Mouse (Mus musculus) heart, embryonic 14.5 days (tissue): Measurements from ENCODE around the gene Tdrkh. TPM values are rescaled to one million over a fixed set of nuclear protein-coding genes. Genes with fewer than 3 reads are reported as not detected.

Experiments used
- ATAC-seq: fragments of 200-750 bp; cut with Nextera tagmentation; 2 replicates; pipeline ENCODE4 v1.8.0; 2017; ENCODE audit warnings: low read depth, moderate TSS enrichment; ENCODE audit not compliant: insufficient number of reproducible peaks, insufficient read depth, low FRiP score
- H3K27ac ChIP-seq, 2 experiments: fragments of 200-500 bp in 1 of 2; fragments of 300-500 bp in 1 of 2; sonication (generic) in 1 of 2; replicated peaks in 1 of 2; 2 replicates each; pipeline ENCODE4 v1.5.1; 2012 to 2014; ENCODE audit warnings: low read depth in 2 of 2, low read length in 2 of 2, control low read depth in 1 of 2, mild to moderate bottlenecking in 1 of 2, mixed read lengths in 1 of 2; ENCODE audit not compliant: control insufficient read depth in 1 of 2, insufficient read depth in 1 of 2
- H3K27me3 ChIP-seq: fragments of 300-500 bp; sonication (generic); 2 replicates; pipeline ENCODE4 v1.6.1; 2014; ENCODE audit warnings: mild to moderate bottlenecking, low read length, control low read depth; ENCODE audit not compliant: control insufficient read depth, insufficient read depth
- H3K36me3 ChIP-seq: fragments of 300-500 bp; sonication (generic); 2 replicates; pipeline ENCODE4 v1.6.1; 2014; ENCODE audit warnings: mild to moderate bottlenecking, control low read depth, low read length, mixed read lengths; ENCODE audit not compliant: control insufficient read depth, insufficient read depth
- H3K4me1 ChIP-seq, 2 experiments: fragments of 200-500 bp in 1 of 2; fragments of 300-500 bp in 1 of 2; sonication (generic) in 1 of 2; 2 replicates each; pipeline ENCODE4 v1.6.1; 2012 to 2014; ENCODE audit warnings: low read length in 2 of 2, control low read depth in 1 of 2, mixed read lengths in 1 of 2; ENCODE audit not compliant: control insufficient read depth in 2 of 2, insufficient read depth in 2 of 2
- H3K4me2 ChIP-seq: fragments of 300-500 bp; sonication (generic); 2 replicates; pipeline ENCODE4 v1.6.1; 2014; ENCODE audit warnings: mild to moderate bottlenecking, low read length
- H3K4me3 ChIP-seq, 2 experiments: fragments of 200-500 bp in 1 of 2; fragments of 300-500 bp in 1 of 2; sonication (generic) in 1 of 2; 2 replicates each; pipeline ENCODE4 v1.5.1; 2012 to 2014; ENCODE audit warnings: low read length in 2 of 2, mild to moderate bottlenecking in 2 of 2, control low read depth in 1 of 2, low read depth in 1 of 2, moderate library complexity in 1 of 2; ENCODE audit not compliant: control insufficient read depth in 1 of 2, insufficient read depth in 1 of 2
- H3K9ac ChIP-seq: fragments of 300-500 bp; sonication (generic); 2 replicates; pipeline ENCODE4 v1.6.1; 2014; ENCODE audit warnings: mild to moderate bottlenecking, low read length
- H3K9me3 ChIP-seq: fragments of 300-500 bp; sonication (generic); 2 replicates; pipeline ENCODE4 v1.6.1; 2016; ENCODE audit warnings: low read length, control low read depth; ENCODE audit not compliant: control insufficient read depth
- WGBS: fragments of 180-500 bp; shearing (Covaris S2); extraction: QIAGEN DNeasy Blood & Tissue Kit; methylation state at CpG from one replicate; pipeline ENCODE4 v1.1.7; 2014; 5-methylcytosine and 5-hydroxymethylcytosine counted together
- polyA plus RNA-seq: library from polyadenylated mRNA; unstranded; fragments of >200 nt; fragmentation: Nextera tagmentation; extraction: Ambion mirVana; gene quantifications from 2 replicates; pipeline ENCODE4 v1.2.1, GENCODE M21; 2014

Gene Tdrkh
- polyA plus RNA-seq, 1 experiment from 2014 or later, result 8.8 TPM

- no peak overlapping the region for H3K9ac ChIP-seq
These were observed 44.0 kb downstream of the Tdrkh start for GRCm38 (mm10) chr3:94457055-94457454.

GRCm38 (mm10) chr3:94459834-94460233 lies 46.8 kb downstream of the Tdrkh start:
- Histone ChIP-seq H3K4me3 (no peak overlapping the region), H3K9ac (no peak overlapping the region), H3K27ac (no peak overlapping the region), H3K36me3 (no peaks in the 10 kb centered on the region), H3K4me2 (no peak overlapping the region), H3K9me3 (0 out of 2 replicates have a peak, but pooled peaks cover 4% of the 10 kb centered on the region), H3K4me1 (peaks cover 0 to 3% of the 10 kb centered on the region in 2 experiments; a peak in 1 of 4 replicates), H3K27me3 (no peaks in the 10 kb centered on the region)
- WGBS, result 86% methylated on average over 2 of the region's 2 CpGs
- ATAC-seq, result no peak

More at GRCm38 (mm10) chr3:94457055-94457454, 44.0 kb downstream of the Tdrkh start:
- Histone ChIP-seq H3K4me1 (no peaks in the 10 kb centered on the region), H3K36me3 (no peaks in the 10 kb centered on the region), H3K4me2 (peak overlapping the region; percentile 61), H3K27me3 (no peaks in the 10 kb centered on the region), H3K27ac (no peak overlapping the region), H3K9me3 (0 out of 2 replicates have a peak, but pooled peaks cover 4% of the 10 kb centered on the region), H3K4me3 (no peak overlapping the region)
- WGBS, result 73% methylated on average over 3 of the region's 3 CpGs
- ATAC-seq, result no peak

DNA sequence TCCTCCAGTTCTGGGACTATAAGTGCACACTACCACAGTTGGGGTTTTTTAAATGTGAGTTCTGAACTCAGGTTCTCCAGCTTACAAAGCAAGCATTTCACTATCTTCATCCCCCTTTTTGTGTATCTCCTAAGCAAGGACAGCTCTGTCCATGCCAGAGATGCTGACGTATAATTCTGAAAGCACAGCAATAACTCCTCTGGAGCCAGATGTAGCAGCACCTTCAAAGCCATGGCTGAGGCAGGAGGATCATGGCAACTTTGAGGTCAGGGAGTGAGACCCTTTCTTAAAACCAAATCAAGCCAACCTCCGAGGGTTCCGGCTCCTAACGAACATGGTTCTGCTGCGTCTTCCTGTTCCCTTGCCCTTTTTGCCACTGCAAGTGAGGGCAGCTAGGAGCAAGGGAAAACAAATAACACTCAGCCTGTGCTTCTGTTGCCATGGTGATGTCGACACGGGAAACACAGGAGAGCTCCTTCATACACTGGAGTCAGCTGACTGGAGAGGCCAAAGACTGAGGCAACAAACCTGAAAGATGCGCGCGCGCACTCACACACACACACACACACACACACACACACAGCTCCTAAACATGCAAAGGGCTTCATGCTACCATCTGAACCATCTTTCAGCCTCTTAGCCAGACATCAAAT lies 51.0 kb downstream of the Tdrkh start:
- Histone ChIP-seq H3K36me3 (no peaks in the 10 kb centered on the region), H3K4me3 (no peak overlapping the region), H3K27ac (no peak overlapping the region), H3K4me1 (peaks cover 0 to 3% of the 10 kb centered on the region in 2 experiments; a peak in 1 of 4 replicates), H3K9me3 (0 out of 2 replicates have a peak, but pooled peaks cover under 1% of the 10 kb centered on the region), H3K27me3 (no peaks in the 10 kb centered on the region), H3K9ac (no peak overlapping the region), H3K4me2 (no peak overlapping the region)
- 51% methylated on average over 11 of the region's 11 CpGs for WGBS
- no peak for ATAC-seq

- 77% methylated on average over 13 of the region's 13 CpGs for WGBS
- Histone ChIP-seq H3K9ac (no peak overlapping the region), H3K4me3 (no peak overlapping the region), H3K4me1 (peaks cover 0 to 3% of the 10 kb centered on the region in 2 experiments; a peak in 1 of 4 replicates), H3K36me3 (no peaks in the 10 kb centered on the region), H3K27ac (no peak overlapping the region), H3K9me3 (no peaks in the 10 kb centered on the region), H3K27me3 (no peaks in the 10 kb centered on the region), H3K4me2 (no peak overlapping the region)
- no peak for ATAC-seq
These were observed 52.8 kb downstream of the Tdrkh start for GRCm38 (mm10) chr3:94465632-94466430.

GRCm38 (mm10) chr3:94468931-94469330 lies 55.9 kb downstream of the Tdrkh start:
- Histone ChIP-seq H3K36me3 (no peaks in the 10 kb centered on the region), H3K4me3 (no peak overlapping the region), H3K27ac (no peak overlapping the region), H3K9me3 (no peaks in the 10 kb centered on the region), H3K9ac (no peak overlapping the region), H3K4me1 (peaks cover 17 to 18% of the 10 kb centered on the region in 2 experiments), H3K4me2 (no peak overlapping the region), H3K27me3 (no peaks in the 10 kb centered on the region)
- no peak for ATAC-seq
- WGBS, result 59% methylated on average over 3 of the region's 3 CpGs

GRCm38 (mm10) chr3:94472447-94473114 lies 59.5 kb downstream of the Tdrkh start:
- no peaks in the 10 kb centered on the region for H3K36me3 ChIP-seq
- peak overlapping the region; percentile 42; the same call in 1 of the 2 replicates for H3K9ac ChIP-seq
- peak; percentile 29; the same call in 1 of the 2 replicates for ATAC-seq
- H3K4me3 ChIP-seq, result peak overlapping the region; percentile 29 to 37
- H3K27me3 ChIP-seq, result no peaks in the 10 kb centered on the region
- peaks cover 14 to 20% of the 10 kb centered on the region in 2 experiments for H3K4me1 ChIP-seq
- no peaks in the 10 kb centered on the region for H3K9me3 ChIP-seq
- peak overlapping the region; percentile 70 for H3K4me2 ChIP-seq
- H3K27ac ChIP-seq, result peak overlapping the region; percentile 76 to 77
- WGBS, result 6% methylated on average over 28 of the region's 28 CpGs

DNA sequence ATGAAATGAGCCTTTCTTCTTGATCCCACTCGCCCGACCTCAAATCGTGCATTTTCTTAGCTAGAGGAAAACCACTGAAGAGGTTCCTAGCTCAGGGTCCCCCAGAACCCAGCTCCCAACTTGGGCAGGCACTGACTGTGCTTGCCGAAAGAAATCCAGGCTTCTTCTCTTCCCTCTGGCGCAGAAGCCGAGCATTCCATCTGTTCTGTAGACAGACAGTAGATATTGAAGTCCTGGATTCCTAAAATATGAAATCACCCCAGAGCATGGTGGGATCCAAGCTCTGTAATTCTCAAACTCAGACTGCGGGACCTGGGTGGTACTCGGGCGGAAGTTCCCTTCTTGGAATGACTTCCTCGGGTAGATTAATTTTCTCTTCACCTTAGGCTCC lies 60.0 kb downstream of the Tdrkh start:
- ATAC-seq, result no peak

More for the DNA sequence above, 60.0 kb downstream of the Tdrkh start:
- Histone ChIP-seq H3K4me3 (no peak overlapping the region), H3K4me2 (peak overlapping the region; percentile 70), H3K36me3 (no peaks in the 10 kb centered on the region), H3K9me3 (no peaks in the 10 kb centered on the region), H3K9ac (peak overlapping the region; percentile 12; the same call in 1 of the 2 replicates), H3K27ac (peak overlapping the region; percentile 76 to 77), H3K27me3 (no peaks in the 10 kb centered on the region), H3K4me1 (peaks cover 14 to 22% of the 10 kb centered on the region in 2 experiments)
- WGBS, result 23% methylated on average over 10 of the region's 10 CpGs
